Mouse (Mus musculus) heart, postnatal 14 days (tissue): Measurements from ENCODE around the gene Ly86. TPM values are rescaled to one million over a fixed set of nuclear protein-coding genes. Genes with fewer than 3 reads are reported as not detected.

Experiments used
- DNase-seq, 2 experiments: peaks; one replicate each; pipeline ENCODE4 v3.0.0; 2021 to 2022
- intact Hi-C: fragments of 180-260 bp; cut with DNase I; formaldehyde crosslinking; loops from one replicate; pipeline ENCODE4 v1.15.1; 2025
- total RNA-seq, 2 experiments: library from RNA; stranded (reverse); gene quantifications; 2 replicates each; pipeline ENCODE4 v1.2.3; 2021

Ly86 gene
- total RNA-seq, 2 experiments from 2014 or later, result 3.1 to 3.3 TPM

- intact Hi-C loops, result no loop called here
Observed at GRCm38 (mm10) chr13:37349051-37349450, 4.0 kb downstream of the Ly86 start.

GRCm38 (mm10) chr13:37353016-37353415 lies 8.0 kb downstream of the Ly86 start:
- intact Hi-C loops, result no loop called here
- DNase-seq, result no peak

More at GRCm38 (mm10) chr13:37349051-37349450, 4.0 kb downstream of the Ly86 start:
- no peak for DNase-seq

DNA sequence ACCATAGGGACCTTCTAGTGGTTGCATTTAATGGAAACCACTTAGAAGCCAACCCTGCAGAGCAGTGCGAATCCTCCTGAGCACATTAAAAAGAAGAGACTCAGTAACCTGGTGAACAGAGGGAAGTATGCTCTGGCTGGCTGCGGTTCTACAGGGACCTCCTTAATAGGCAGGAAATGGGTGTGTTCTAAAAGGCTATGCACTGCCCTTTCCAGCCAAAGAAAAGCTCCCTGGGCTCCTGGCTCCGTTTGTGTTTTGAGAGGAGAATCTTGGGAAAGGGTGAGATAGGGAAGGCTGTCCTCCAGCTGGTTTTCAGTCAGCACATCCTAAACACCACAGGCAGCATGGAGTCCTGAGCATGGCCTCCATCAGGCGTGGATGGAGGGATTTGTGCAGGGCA lies 8.9 kb downstream of the Ly86 start:
- intact Hi-C loops, result no loop called here
- peak in 1 of 2 experiments; percentile 25 for DNase-seq

GRCm38 (mm10) chr13:37354432-37354831 lies 9.4 kb downstream of the Ly86 start:
- DNase-seq, result no peak
- intact Hi-C loops, result no loop called here

DNA sequence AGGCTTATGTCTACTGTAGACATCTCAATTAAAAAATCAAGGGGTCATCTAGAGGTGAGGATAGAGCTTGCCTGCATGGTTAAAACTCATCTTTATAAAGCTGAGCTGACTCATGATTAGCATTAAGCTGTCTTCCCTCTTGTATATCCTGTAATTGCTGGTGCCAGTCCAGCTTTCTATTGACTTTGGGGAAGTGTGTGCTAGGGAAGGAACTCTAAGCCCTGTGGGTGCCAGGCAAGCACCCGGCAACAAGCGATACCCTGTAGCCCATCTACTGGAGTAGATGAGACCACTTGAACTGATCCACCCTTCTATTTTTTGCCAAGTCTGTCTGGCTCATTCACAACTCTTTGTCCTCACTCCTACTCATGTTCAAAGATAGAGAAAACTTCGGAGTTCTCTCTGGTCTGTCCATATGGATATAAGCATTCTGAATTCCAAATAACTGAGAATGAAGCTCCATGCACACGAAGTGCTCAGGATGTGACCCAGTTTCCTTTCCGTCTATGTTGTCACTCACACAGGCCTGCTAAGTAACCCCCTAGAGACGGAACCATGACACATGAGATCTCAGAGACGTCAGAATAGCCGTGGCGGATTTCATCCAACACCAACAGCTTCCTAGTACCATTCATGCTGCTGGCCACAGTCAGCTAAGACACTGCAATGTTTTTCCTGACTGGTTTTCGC lies 10.8 kb downstream of the Ly86 start:
- DNase-seq, result no peak
- intact Hi-C loops, result no loop called here

DNA sequence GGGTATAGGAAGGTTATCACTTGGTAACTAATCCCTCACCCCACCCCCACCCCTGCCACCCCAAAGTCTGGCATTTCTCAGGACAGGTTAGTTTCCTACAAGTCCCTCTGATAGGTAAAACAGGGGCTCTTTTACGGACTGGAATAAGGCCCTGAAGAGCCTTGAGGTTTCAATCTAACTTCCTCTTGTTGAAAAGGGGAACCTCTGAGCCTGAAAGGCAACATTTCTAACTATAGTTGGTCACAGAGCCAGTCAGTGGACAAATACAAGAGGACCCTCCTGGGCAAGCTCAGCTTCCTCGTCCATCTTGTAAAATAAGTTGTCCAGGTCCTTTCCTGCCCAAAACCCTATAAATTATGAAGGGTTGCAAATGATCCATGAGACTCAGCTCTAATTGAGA lies 11.5 kb downstream of the Ly86 start:
- intact Hi-C loops, result no loop called here
- DNase-seq, result no peak

DNA sequence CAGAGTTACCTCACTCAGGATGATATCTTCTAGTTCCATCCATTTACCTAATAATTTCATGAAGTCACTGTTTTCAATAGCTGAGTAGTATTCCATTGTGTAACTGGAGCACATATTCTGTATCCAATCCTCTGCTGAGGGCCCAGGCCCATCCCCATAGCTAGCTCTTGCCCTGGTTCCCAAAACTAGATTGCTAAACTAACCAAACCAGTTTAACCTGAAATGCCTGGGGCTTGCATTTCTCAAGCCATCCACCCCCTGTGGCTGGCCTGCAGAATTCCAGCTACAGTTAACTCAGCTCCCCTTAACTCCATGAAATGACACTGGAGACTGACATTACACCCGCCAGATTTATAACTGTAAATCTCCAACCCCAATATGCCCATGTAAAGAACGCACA lies 13.1 kb downstream of the Ly86 start:
- intact Hi-C loops, result no loop called here
- no peak for DNase-seq

GRCm38 (mm10) chr13:37361249-37361648 lies 16.2 kb downstream of the Ly86 start:
- DNase-seq, result no peak
- intact Hi-C loops, result no loop called here

DNA sequence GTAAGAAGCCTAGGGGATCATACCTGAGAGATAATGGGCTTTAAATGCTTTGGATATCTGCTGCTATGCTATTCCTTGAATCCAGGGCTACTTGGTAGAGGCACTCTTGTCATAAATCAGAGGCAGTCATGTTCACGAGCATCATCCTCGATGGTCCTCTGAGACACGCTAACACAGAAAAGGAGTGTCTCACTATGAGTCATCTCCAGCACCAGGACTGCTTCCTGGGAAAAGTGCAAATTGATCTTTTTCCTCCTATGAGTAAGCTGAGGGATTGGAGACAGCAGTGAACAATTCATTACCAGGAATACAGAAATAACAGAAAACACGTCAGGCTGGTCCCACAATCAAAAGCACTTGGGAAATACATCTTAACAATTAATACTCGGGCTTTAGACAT lies 19.3 kb downstream of the Ly86 start:
- intact Hi-C loops, result no loop called here
- DNase-seq, result no peak

GRCm38 (mm10) chr13:37376411-37376810 lies 31.4 kb downstream of the Ly86 start:
- DNase-seq, result no peak
- intact Hi-C loops, result no loop called here

DNA sequence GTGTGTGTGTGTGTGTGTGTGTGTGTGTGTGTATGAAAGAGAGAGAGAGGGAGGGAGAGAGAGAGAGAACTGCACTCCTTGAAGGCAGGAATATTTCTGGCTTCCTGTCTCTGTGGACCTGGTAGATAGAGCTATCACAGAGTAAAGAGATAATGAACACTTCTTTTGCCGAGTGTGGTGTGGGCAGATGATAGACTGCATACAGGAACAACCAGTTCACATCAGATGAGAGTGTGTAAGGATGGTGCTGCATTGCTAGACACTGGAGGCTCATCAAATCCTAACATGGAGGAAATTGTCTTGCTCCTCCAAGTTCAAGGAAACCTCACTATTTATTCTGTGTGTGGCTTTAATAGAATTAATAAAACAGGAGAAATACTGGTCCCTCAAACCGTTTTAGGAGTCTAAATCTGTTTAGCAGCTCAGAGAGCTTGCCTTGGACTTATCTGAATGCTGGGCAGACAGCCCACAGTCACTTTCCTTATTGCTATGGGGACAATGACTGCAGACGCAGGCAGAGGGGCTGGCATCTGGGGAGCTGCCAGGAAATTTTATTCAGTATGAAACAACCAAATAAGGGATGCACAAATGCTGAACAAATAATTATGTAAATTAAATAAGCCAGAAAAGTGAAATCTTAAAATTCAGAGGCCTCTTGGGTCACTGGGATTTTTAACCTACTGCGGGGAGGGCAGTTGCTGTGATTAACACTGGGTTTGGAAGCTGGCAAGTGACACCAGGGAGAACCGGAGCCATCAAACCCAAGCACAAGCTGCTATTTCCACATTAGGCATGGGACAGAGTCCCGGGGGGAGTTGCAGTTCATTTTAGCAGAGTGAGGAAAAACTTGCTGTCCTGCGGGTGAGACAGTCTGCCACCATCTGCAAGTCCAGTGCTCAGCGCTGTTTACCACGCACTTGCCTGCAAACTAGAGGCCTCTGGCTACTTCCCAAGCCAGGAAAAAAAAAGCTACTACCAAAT lies 43.5 kb downstream of the Ly86 start:
- peak; percentile 26 to 47 for DNase-seq
- intact Hi-C loops, result no loop called here

GRCm38 (mm10) chr13:37389296-37389695 lies 44.3 kb downstream of the Ly86 start:
- peak; percentile 5 to 6 for DNase-seq

DNA sequence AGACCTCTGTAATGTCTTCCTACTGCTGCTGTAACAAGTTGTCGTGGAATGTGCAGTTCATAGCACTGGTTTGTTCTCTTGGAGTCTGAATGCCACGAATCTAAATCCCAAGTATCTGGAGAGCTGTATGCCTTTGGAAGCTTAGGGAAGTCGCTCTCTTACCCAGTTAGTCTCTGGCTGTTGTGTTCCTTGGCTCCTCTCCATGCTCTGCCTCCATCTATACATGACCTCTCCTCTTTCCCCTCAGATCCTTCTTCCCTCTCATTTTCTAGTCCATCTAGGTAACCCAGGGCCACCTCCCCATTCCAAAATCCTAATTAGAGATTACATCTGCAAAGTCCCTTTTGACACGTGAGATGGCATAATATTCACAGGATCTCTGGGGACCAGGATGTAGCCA lies 53.8 kb downstream of the Ly86 start:
- no peak for DNase-seq
- intact Hi-C loops, result no loop called here

More at GRCm38 (mm10) chr13:37389296-37389695, 44.3 kb downstream of the Ly86 start:
- intact Hi-C loops, result no loop called here

- DNase-seq, result no peak
- intact Hi-C loops, result no loop called here
Observed at GRCm38 (mm10) chr13:37399340-37399739, 54.3 kb downstream of the Ly86 start.

DNA sequence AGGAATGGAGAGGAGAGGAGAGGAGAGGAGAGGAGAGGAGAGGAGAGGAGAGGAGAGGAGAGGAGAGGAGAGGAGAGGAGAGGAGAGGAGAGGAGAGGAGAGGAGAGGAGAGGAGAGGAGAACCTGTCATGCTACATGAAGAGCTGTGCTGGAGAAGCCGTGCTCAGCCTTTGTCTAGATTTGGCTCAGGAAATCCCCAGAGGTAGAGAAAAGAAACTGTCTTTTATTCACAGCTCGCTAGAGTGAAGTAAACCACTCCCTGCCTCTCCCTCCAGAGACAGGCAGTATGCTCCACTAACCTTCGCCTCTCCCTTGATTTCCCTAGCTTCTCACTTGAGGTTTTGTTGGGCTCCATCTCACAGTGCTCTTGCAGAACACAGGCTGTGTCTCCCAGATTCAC lies 57.4 kb downstream of the Ly86 start:
- intact Hi-C loops, result no loop called here
- DNase-seq, result no peak

DNA sequence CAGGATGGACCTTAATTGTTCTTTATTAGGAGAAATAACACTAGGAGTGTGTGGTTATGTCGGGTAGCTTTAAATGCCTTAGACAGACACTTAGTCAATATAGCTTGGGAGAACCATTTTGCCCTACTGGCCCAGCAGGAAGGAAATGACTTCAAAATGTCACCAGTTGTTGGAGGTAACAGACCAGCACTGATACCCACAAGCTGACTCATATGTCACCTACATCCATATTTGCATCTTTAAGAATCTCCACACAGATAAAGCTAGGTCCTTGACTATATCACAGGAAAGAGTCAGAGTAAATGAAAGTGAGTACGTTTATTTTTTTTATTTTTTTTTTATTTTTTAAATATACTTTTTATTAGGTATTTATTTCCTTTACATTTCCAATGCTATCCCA lies 58.7 kb downstream of the Ly86 start:
- intact Hi-C loops, result no loop called here
- DNase-seq, result no peak

GRCm38 (mm10) chr13:37415696-37416095 lies 70.7 kb downstream of the Ly86 start:
- intact Hi-C loops, result no loop called here
- no peak for DNase-seq

GRCm38 (mm10) chr13:37423416-37423815 lies 78.4 kb downstream of the Ly86 start:
- intact Hi-C loops, result no loop called here
- DNase-seq, result peak in 1 of 2 experiments; percentile 39

DNA sequence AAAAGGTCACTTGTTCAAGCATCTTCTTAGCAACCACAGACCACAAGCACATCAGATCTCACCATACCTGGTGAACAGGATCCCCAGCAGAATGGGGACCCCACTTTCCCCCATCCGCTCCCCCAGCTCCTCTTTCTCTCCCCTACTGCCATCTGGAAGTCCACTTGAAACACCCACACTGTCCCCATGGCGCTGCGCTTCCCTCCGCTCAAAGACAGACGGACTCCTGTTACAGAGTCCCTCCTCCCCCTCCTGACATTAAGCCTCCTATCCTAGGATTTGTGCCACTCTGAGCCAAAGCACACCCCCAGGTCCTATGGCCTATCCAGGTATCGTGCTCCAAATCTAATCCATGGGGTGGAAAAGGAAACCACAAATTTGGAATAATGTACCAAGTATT lies 79.9 kb downstream of the Ly86 start:
- intact Hi-C loops, result no loop called here
- no peak for DNase-seq

- DNase-seq, result no peak
- intact Hi-C loops, result no loop called here
Observed at GRCm38 (mm10) chr13:37425406-37425805, 80.4 kb downstream of the Ly86 start.

GRCm38 (mm10) chr13:37426578-37427336 lies 81.7 kb downstream of the Ly86 start:
- intact Hi-C loops, result no loop called here
- DNase-seq, result no peak
